Mouse (Mus musculus) heart, embryonic 11.5 days (tissue): ENCODE measurements around the gene Prkch. TPM values are rescaled to one million over a fixed set of nuclear protein-coding genes. Genes with fewer than 3 reads are reported as not detected.
A peak's percentile ranks its signal among the peaks of the same experiment; 100 is the strongest.

Source experiments
- ATAC-seq: fragments of 200-750 bp; cut with Nextera tagmentation; replicated peaks from 2 replicates; pipeline ENCODE4 v1.8.0; 2017; ENCODE audit warnings: moderate library complexity; ENCODE audit not compliant: insufficient number of reproducible peaks, low FRiP score, low TSS enrichment
- H3K27ac ChIP-seq: fragments of 300-500 bp; sonication (generic); 2 replicates; pipeline ENCODE4 v1.5.1; 2014; ENCODE audit warnings: mild to moderate bottlenecking, low read depth, low read length
- H3K27me3 ChIP-seq: fragments of 300-500 bp; sonication (generic); 2 replicates; pipeline ENCODE4 v1.6.1; 2014; ENCODE audit warnings: mild to moderate bottlenecking, low read length, mixed read lengths; ENCODE audit not compliant: control insufficient read depth, insufficient read depth
- H3K36me3 ChIP-seq: fragments of 300-500 bp; sonication (generic); 2 replicates; pipeline ENCODE4 v1.6.1; 2014; ENCODE audit warnings: mild to moderate bottlenecking, low read length, moderate library complexity, mixed read lengths; ENCODE audit not compliant: control insufficient read depth, insufficient read depth
- H3K4me1 ChIP-seq: fragments of 300-500 bp; sonication (generic); 2 replicates; pipeline ENCODE4 v1.6.1; 2014; ENCODE audit warnings: low read length; ENCODE audit not compliant: control insufficient read depth, insufficient read depth
- H3K4me2 ChIP-seq: fragments of 300-500 bp; sonication (generic); 2 replicates; pipeline ENCODE4 v1.6.1; 2014; ENCODE audit warnings: mild to moderate bottlenecking, moderate library complexity
- H3K4me3 ChIP-seq: fragments of 300-500 bp; sonication (generic); 2 replicates; pipeline ENCODE4 v1.5.1; 2014; ENCODE audit warnings: low read depth, low read length
- H3K9ac ChIP-seq: fragments of 300-500 bp; sonication (generic); 2 replicates; pipeline ENCODE4 v1.6.1; 2014; ENCODE audit warnings: mild to moderate bottlenecking, low read depth, low read length, moderate library complexity
- H3K9me3 ChIP-seq: fragments of 300-500 bp; sonication (generic); replicated peaks from 2 replicates; pipeline ENCODE4 v1.6.1; 2016; ENCODE audit warnings: low read length; ENCODE audit not compliant: control insufficient read depth
- WGBS: fragments of 180-500 bp; shearing (Covaris S2); extraction: QIAGEN DNeasy Blood & Tissue Kit; methylation state at CpG from one replicate; pipeline ENCODE4 v1.1.7; 2014; ENCODE audit not compliant: insufficient replicate concordance; 5-methylcytosine and 5-hydroxymethylcytosine counted together
- polyA plus RNA-seq: library from polyadenylated mRNA; unstranded; fragments of >200 nt; fragmentation: Nextera tagmentation; extraction: Ambion mirVana; gene quantifications from 2 replicates; pipeline ENCODE4 v1.2.1, GENCODE M21; 2014

Prkch gene
- polyA plus RNA-seq, 1 experiment from 2014 or later = 16.2 TPM

DNA sequence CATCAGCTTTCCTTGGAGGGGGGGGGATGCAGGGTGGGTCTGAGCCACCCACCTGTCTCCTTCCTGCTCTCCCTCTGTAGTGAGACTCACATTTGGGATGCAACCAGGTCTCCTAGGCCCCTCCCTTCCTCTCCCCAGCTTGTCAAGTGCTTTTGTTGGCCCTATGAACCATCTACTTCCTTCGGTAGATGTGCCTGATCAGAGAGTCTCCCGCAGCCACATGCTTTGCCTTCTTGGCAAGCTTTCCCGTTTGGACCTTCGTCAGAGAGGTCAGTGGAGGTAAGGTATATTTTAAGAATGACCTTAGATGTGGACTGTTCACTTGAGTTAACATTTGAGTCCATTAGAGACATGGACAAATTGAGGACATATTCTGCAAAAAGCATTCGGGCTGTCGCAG is 184.9 kb downstream of the Prkch start:
- Histone ChIP-seq H3K4me1 (peaks cover 28% of the 10 kb centered on the region), H3K9me3 (no peaks in the 10 kb centered on the region), H3K36me3 (no peaks in the 10 kb centered on the region), H3K4me3 (no peak overlapping the region), H3K27ac (no peak overlapping the region), H3K4me2 (no peak overlapping the region), H3K9ac (no peak overlapping the region), H3K27me3 (no peaks in the 10 kb centered on the region)
- no peak for ATAC-seq
- 77% methylated on average over 6 of the region's 6 CpGs for WGBS

DNA sequence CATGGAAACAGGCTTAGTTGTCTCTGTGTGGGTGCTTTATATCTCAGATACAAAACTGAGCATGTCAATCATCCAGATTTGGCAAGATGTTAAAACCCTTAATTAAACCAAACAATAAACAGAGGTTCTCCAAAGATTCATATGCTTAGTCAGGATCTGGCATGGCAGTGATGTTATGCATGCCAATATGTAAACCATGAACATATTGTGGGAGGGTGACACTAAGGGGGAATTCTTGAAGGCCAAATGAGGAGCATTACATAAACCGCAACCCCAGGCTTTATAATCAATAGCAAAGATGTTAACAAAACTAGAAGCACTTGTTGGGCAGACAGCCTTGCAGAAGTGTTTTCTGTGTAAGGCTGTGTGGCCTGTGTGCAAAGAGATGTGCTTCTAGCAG is 186.2 kb downstream of the Prkch start:
- Histone ChIP-seq H3K4me1 (peaks cover 25% of the 10 kb centered on the region), H3K4me3 (no peak overlapping the region), H3K27ac (no peak overlapping the region), H3K9ac (no peak overlapping the region), H3K36me3 (no peaks in the 10 kb centered on the region), H3K27me3 (no peaks in the 10 kb centered on the region), H3K9me3 (no peaks in the 10 kb centered on the region), H3K4me2 (no peak overlapping the region)
- WGBS = 94% methylated on average over 1 of the region's 1 CpGs
- ATAC-seq = no peak

GRCm38 (mm10) chr12:73774793-73775385 is 190.3 kb downstream of the Prkch start:
- ATAC-seq = no peak
- H3K27me3 ChIP-seq = no peaks in the 10 kb centered on the region
- H3K4me3 ChIP-seq = no peak overlapping the region
- peaks cover 22% of the 10 kb centered on the region for H3K4me1 ChIP-seq
- H3K9me3 ChIP-seq = no peaks in the 10 kb centered on the region
- H3K27ac ChIP-seq = 0 out of 2 replicates have a peak overlapping the region, but pooled peaks have one; percentile 41
- no peak overlapping the region for H3K4me2 ChIP-seq
- H3K9ac ChIP-seq = no peak overlapping the region
- H3K36me3 ChIP-seq = no peaks in the 10 kb centered on the region
- 80% methylated on average over 7 of the region's 7 CpGs for WGBS

GRCm38 (mm10) chr12:73776401-73776945 is 191.9 kb downstream of the Prkch start:
- Histone ChIP-seq H3K36me3 (no peaks in the 10 kb centered on the region), H3K27ac (no peak overlapping the region), H3K4me3 (no peak overlapping the region), H3K4me1 (peaks cover 34% of the 10 kb centered on the region), H3K4me2 (no peak overlapping the region), H3K9me3 (no peaks in the 10 kb centered on the region), H3K9ac (no peak overlapping the region), H3K27me3 (no peaks in the 10 kb centered on the region)
- no peak for ATAC-seq
- WGBS = 82% methylated on average over 6 of the region's 6 CpGs

- no peak for ATAC-seq
- Histone ChIP-seq H3K9ac (no peak overlapping the region), H3K4me3 (no peak overlapping the region), H3K9me3 (no peaks in the 10 kb centered on the region), H3K36me3 (no peaks in the 10 kb centered on the region), H3K4me2 (no peak overlapping the region), H3K27ac (no peak overlapping the region), H3K27me3 (no peaks in the 10 kb centered on the region), H3K4me1 (peaks cover 39% of the 10 kb centered on the region)
- 87% methylated on average over 11 of the region's 11 CpGs for WGBS
These were observed 193.1 kb downstream of the Prkch start for GRCm38 (mm10) chr12:73777673-73778072.

DNA sequence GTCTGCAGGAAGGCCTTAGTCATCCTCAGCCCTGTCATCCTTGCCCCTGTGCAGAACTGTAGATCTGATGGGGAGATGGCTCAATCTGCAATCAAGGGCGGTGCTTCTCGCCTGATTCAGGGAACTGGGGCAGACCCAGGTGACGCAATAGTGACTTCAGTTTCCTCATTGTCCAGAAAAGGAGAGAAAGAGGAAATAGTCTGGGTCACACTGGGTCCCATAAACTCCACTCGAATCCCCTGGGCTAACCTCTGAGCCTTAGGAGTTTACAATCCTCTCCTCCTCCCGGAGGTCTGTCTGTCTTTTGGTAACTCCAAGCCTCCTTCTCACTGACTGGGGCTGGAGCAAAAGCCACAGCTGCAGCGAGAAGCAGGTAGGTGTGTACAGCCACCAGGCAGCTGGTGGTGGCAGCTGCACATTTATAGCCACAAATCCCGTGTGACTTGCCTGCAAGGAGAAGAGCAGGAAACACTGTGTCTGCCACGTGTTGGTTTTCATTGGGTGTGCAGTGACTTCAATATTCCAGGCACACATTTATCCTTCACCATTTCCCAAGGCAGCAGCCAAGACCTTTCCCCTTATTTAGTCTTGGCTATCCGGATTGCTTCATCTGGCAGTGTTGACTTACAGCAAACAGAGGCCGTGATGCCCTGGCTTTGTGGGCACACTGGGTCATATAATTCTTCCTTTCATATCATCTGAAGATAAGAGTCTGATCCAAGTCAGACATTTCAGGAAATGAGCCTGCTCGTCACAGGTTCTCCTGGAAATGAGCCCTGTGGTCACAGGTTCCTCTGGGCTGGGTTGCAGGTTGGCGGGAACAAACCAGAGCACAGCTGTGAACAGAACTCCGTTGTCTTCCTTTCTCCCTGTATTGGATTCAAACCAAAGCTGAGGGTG is 195.0 kb downstream of the Prkch start:
- H3K9me3 ChIP-seq = no peaks in the 10 kb centered on the region
- H3K4me3 ChIP-seq = no peak overlapping the region
- H3K4me2 ChIP-seq = no peak overlapping the region
- ATAC-seq = no peak
- H3K36me3 ChIP-seq = no peaks in the 10 kb centered on the region
- H3K9ac ChIP-seq = no peak overlapping the region
- 55% methylated on average over 13 of the region's 13 CpGs for WGBS
- H3K4me1 ChIP-seq = peaks cover 39% of the 10 kb centered on the region
- no peaks in the 10 kb centered on the region for H3K27me3 ChIP-seq
- peak overlapping the region; percentile 30; the same call in 1 of the 2 replicates for H3K27ac ChIP-seq

DNA sequence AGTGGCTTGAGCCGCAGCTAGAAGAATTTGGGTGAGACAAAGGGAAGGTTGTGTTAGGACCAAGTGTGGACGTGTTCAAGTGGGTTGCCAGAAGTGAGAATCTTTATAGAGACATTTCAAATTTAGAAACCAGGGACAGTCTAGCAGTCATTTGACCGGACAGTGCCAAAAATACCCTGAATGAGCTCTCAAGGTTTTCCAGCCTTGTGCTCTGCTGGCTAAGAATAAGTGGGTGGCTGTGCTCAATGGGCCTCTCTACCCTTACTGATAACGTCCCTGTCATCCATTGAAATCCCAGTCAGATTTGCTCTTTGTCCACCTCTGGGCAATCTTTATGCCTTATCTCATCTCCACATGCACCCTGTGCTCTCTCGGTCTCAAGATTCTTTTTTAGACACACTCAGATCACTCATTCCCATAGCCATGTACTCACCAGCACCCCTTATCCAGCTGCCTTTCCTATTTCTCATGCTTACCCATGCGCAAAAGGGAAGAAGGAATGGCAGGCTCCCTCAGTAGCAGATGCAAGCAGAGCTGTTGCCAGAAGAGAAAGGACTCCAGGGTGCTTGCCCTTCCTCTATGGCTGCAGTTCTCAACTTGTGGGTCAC is 196.9 kb downstream of the Prkch start:
- Histone ChIP-seq H3K9me3 (no peaks in the 10 kb centered on the region), H3K4me1 (peaks cover 26% of the 10 kb centered on the region), H3K27me3 (no peaks in the 10 kb centered on the region), H3K27ac (peak overlapping the region; percentile 70), H3K4me2 (no peak overlapping the region), H3K4me3 (no peak overlapping the region), H3K36me3 (no peaks in the 10 kb centered on the region), H3K9ac (no peak overlapping the region)
- 54% methylated on average over 6 of the region's 6 CpGs for WGBS
- peak; percentile 69 for ATAC-seq

DNA sequence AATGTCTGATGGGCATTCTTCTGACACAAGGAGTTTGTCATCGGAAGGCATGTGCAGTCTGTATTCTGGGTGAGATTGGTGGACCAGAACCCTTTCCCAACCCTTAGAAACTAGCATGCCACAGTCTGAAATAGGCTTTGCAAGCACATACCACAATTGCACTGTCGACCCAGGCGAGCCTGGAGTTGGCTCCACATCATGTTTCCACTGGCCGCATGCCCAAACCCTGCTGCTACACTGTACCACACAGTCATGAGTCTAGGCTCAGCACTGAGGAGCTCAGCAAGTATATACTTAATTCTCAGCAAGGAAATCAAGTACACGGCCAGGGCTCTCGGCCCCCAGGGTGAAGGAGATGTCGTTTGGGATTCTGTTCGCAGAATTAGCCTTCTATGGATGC is 202.3 kb downstream of the Prkch start:
- H3K27ac ChIP-seq = no peak overlapping the region
- no peak for ATAC-seq
- no peaks in the 10 kb centered on the region for H3K9me3 ChIP-seq
- WGBS = 76% methylated on average over 8 of the region's 8 CpGs
- no peak overlapping the region for H3K9ac ChIP-seq
- H3K4me2 ChIP-seq = no peak overlapping the region
- peaks cover 37% of the 10 kb centered on the region for H3K4me1 ChIP-seq
- no peaks in the 10 kb centered on the region for H3K27me3 ChIP-seq
- H3K36me3 ChIP-seq = no peaks in the 10 kb centered on the region
- H3K4me3 ChIP-seq = no peak overlapping the region
